Mouse (Mus musculus) intestine, embryonic 14.5 days (tissue): ENCODE measurements around the gene Cdc25a. TPM values are rescaled to one million over a fixed set of nuclear protein-coding genes. Genes with fewer than 3 reads are reported as not detected.

ENCODE experiments used
- ATAC-seq: fragments of 200-750 bp; cut with Nextera tagmentation; replicated peaks from 2 replicates; pipeline ENCODE4 v1.8.0; 2017; ENCODE audit warnings: low read depth, moderate number of reproducible peaks, moderate TSS enrichment, moderate library complexity; ENCODE audit not compliant: low FRiP score, low TSS enrichment
- DNase-seq: peaks from one replicate; pipeline ENCODE4 v3.0.0-alpha.2; 2018; ENCODE audit warnings: low spot score
- H3K27ac ChIP-seq: fragments of 300-500 bp; sonication (generic); 2 replicates; pipeline ENCODE4 v1.5.1; 2014; ENCODE audit warnings: low read depth, mild to moderate bottlenecking, control low read depth
- H3K27me3 ChIP-seq: fragments of 300-500 bp; sonication (generic); replicated peaks from 2 replicates; pipeline ENCODE4 v1.6.1; 2014; ENCODE audit warnings: low read length, control low read depth; ENCODE audit not compliant: control insufficient read depth, insufficient read depth
- H3K36me3 ChIP-seq: fragments of 300-500 bp; sonication (generic); 2 replicates; pipeline ENCODE4 v1.6.1; 2014; ENCODE audit warnings: low read length, control low read depth; ENCODE audit not compliant: control insufficient read depth, insufficient read depth
- H3K4me1 ChIP-seq: fragments of 300-500 bp; sonication (generic); replicated peaks from 2 replicates; pipeline ENCODE4 v1.6.1; 2014; ENCODE audit warnings: low read length, control low read depth, mixed read lengths; ENCODE audit not compliant: control insufficient read depth, insufficient read depth
- H3K4me2 ChIP-seq: fragments of 300-500 bp; sonication (generic); 2 replicates; pipeline ENCODE4 v1.6.1; 2014; ENCODE audit warnings: low read length
- H3K4me3 ChIP-seq: fragments of 300-500 bp; sonication (generic); 2 replicates; pipeline ENCODE4 v1.5.1; 2014; ENCODE audit warnings: low read depth, low read length, control low read depth, mixed read lengths
- H3K9ac ChIP-seq: fragments of 300-500 bp; sonication (generic); 2 replicates; pipeline ENCODE4 v1.6.1; 2014; ENCODE audit warnings: mild to moderate bottlenecking, low read length
- H3K9me3 ChIP-seq: fragments of 300-500 bp; sonication (generic); 2 replicates; pipeline ENCODE4 v1.6.1; 2016; ENCODE audit warnings: low read length, control low read depth; ENCODE audit not compliant: control insufficient read depth
- WGBS: fragments of 180-500 bp; shearing (Covaris S2); extraction: QIAGEN DNeasy Blood & Tissue Kit; methylation state at CpG from one replicate; pipeline ENCODE4 v1.1.7; 2014; 5-methylcytosine and 5-hydroxymethylcytosine counted together
- polyA plus RNA-seq: library from polyadenylated mRNA; unstranded; fragments of >200 nt; fragmentation: Nextera tagmentation; extraction: Ambion mirVana; gene quantifications from 2 replicates; pipeline ENCODE4 v1.2.1, GENCODE M21; 2014

Cdc25a gene
- polyA plus RNA-seq, 1 experiment from 2014 or later = 35.5 TPM

- Histone ChIP-seq H3K9me3 (no peaks in the 10 kb centered on the region), H3K27ac (no peak overlapping the region), H3K4me3 (no peak overlapping the region), H3K9ac (no peak overlapping the region), H3K4me1 (no peaks in the 10 kb centered on the region), H3K4me2 (no peak overlapping the region), H3K36me3 (no peaks in the 10 kb centered on the region), H3K27me3 (no peaks in the 10 kb centered on the region)
- DNase-seq (no peak), ATAC-seq (no peak)
- WGBS = 85% methylated on average over 6 of the region's 6 CpGs
Observed at GRCm38 (mm10) chr9:109855947-109856346, 19.4 kb upstream of the Cdc25a start.

GRCm38 (mm10) chr9:109862397-109863044, 12.9 kb upstream of the Cdc25a start:
- Histone ChIP-seq H3K4me2 (peak overlapping the region; percentile 37), H3K9ac (0 out of 2 replicates have a peak overlapping the region, but pooled peaks have one; percentile 7), H3K27me3 (no peaks in the 10 kb centered on the region), H3K9me3 (no peaks in the 10 kb centered on the region), H3K4me3 (no peak overlapping the region), H3K36me3 (no peaks in the 10 kb centered on the region), H3K27ac (no peak overlapping the region), H3K4me1 (no peaks in the 10 kb centered on the region)
- ATAC-seq = peak; percentile 72
- WGBS = 17% methylated on average over 20 of the region's 20 CpGs
- DNase-seq = peak; percentile 95

GRCm38 (mm10) chr9:109863085-109863484, 12.3 kb upstream of the Cdc25a start:
- no peak for DNase-seq
- WGBS = 56% methylated on average over 3 of the region's 3 CpGs
- Histone ChIP-seq H3K4me2 (no peak overlapping the region; the same call in 1 of the 2 replicates), H3K4me1 (no peaks in the 10 kb centered on the region), H3K27ac (no peak overlapping the region), H3K27me3 (no peaks in the 10 kb centered on the region), H3K9ac (no peak overlapping the region), H3K36me3 (no peaks in the 10 kb centered on the region), H3K9me3 (no peaks in the 10 kb centered on the region), H3K4me3 (no peak overlapping the region)
- no peak for ATAC-seq

- Histone ChIP-seq H3K27ac (no peak overlapping the region), H3K27me3 (no peaks in the 10 kb centered on the region), H3K9ac (no peak overlapping the region), H3K4me2 (no peak overlapping the region), H3K36me3 (no peaks in the 10 kb centered on the region), H3K9me3 (no peaks in the 10 kb centered on the region), H3K4me1 (peaks cover 3% of the 10 kb centered on the region; the same call in 1 of the 2 replicates), H3K4me3 (no peak overlapping the region)
- 58% methylated on average over 2 of the region's 2 CpGs for WGBS
- DNase-seq = no peak
- ATAC-seq = no peak
Observed at GRCm38 (mm10) chr9:109866218-109866617, 9.2 kb upstream of the Cdc25a start.

GRCm38 (mm10) chr9:109870983-109871572, 4.3 kb upstream of the Cdc25a start:
- H3K27ac ChIP-seq = no peak overlapping the region
- no peak for ATAC-seq
- peak overlapping the region; percentile 31 for H3K4me2 ChIP-seq
- no peak overlapping the region for H3K9ac ChIP-seq
- peaks cover 3% of the 10 kb centered on the region; the same call in 1 of the 2 replicates for H3K4me1 ChIP-seq
- no peaks in the 10 kb centered on the region for H3K36me3 ChIP-seq
- no peaks in the 10 kb centered on the region for H3K27me3 ChIP-seq
- no peak for DNase-seq
- WGBS = 25% methylated on average over 6 of the region's 6 CpGs
- H3K9me3 ChIP-seq = no peaks in the 10 kb centered on the region
- H3K4me3 ChIP-seq = no peak overlapping the region

- H3K9me3 ChIP-seq = no peaks in the 10 kb centered on the region
- under 1% methylated on average over 69 of the region's 76 CpGs for WGBS
- H3K36me3 ChIP-seq = peaks cover 36% of the 10 kb centered on the region
- no peaks in the 10 kb centered on the region for H3K27me3 ChIP-seq
- H3K9ac ChIP-seq = peak overlapping the region; percentile 96
- ATAC-seq (peak; percentile 59), DNase-seq (peak; percentile 84)
- peak overlapping the region; percentile 90 for H3K27ac ChIP-seq
- peak overlapping the region; percentile 70 for H3K4me2 ChIP-seq
- H3K4me1 ChIP-seq = peaks cover 14% of the 10 kb centered on the region
- H3K4me3 ChIP-seq = peak overlapping the region; percentile 100
Observed at GRCm38 (mm10) chr9:109875695-109876601, 569 bp downstream of the Cdc25a start.

- DNase-seq (no peak), ATAC-seq (no peak)
- H3K36me3 ChIP-seq = peaks cover 44% of the 10 kb centered on the region
- no peaks in the 10 kb centered on the region for H3K27me3 ChIP-seq
- H3K4me3 ChIP-seq = peak overlapping the region; percentile 100
- H3K4me2 ChIP-seq = peak overlapping the region; percentile 70
- H3K9me3 ChIP-seq = no peaks in the 10 kb centered on the region
- WGBS = 5% methylated on average over 3 of the region's 3 CpGs
- peaks cover 12% of the 10 kb centered on the region for H3K4me1 ChIP-seq
- peak overlapping the region; percentile 96 for H3K9ac ChIP-seq
- peak overlapping the region; percentile 90; the same call in 1 of the 2 replicates for H3K27ac ChIP-seq
Observed at GRCm38 (mm10) chr9:109876756-109877155, 1.4 kb downstream of the Cdc25a start.

- peak overlapping the region; percentile 100 for H3K4me3 ChIP-seq
- 81% methylated on average over 5 of the region's 5 CpGs for WGBS
- DNase-seq (no peak), ATAC-seq (no peak)
- peak overlapping the region; percentile 96 for H3K9ac ChIP-seq
- H3K4me2 ChIP-seq = peak overlapping the region; percentile 70
- H3K36me3 ChIP-seq = peaks cover 53% of the 10 kb centered on the region
- H3K4me1 ChIP-seq = peaks cover 12% of the 10 kb centered on the region
- H3K27me3 ChIP-seq = no peaks in the 10 kb centered on the region
- H3K9me3 ChIP-seq = no peaks in the 10 kb centered on the region
- H3K27ac ChIP-seq = no peak overlapping the region
Observed at GRCm38 (mm10) chr9:109877666-109878065, 2.3 kb downstream of the Cdc25a start.
